Mouse (Mus musculus) hindbrain, embryonic 10.5 days (tissue): ENCODE data around the gene Lrp2bp. TPM values are rescaled to one million over a fixed set of nuclear protein-coding genes. Genes with fewer than 3 reads are reported as not detected.

ENCODE experiments used
- DNase-seq: peaks from one replicate; pipeline ENCODE4 v3.0.0-alpha.2; 2017; ENCODE audit warnings: low spot score
- H3K27ac ChIP-seq: fragments of 300-500 bp; sonication (generic); 2 replicates; pipeline ENCODE4 v1.5.1; 2016; ENCODE audit warnings: mild to moderate bottlenecking, moderate library complexity
- H3K27me3 ChIP-seq: fragments of 300-500 bp; sonication (generic); 2 replicates; pipeline ENCODE4 v1.6.1; 2016; ENCODE audit warnings: mild to moderate bottlenecking; ENCODE audit not compliant: poor library complexity, insufficient read depth, severe bottlenecking
- H3K36me3 ChIP-seq: fragments of 300-500 bp; sonication (generic); 2 replicates; pipeline ENCODE4 v1.6.1; 2016; ENCODE audit warnings: mild to moderate bottlenecking, moderate library complexity
- H3K4me1 ChIP-seq: fragments of 300-500 bp; sonication (generic); replicated peaks from 2 replicates; pipeline ENCODE4 v1.6.1; 2016; ENCODE audit warnings: mild to moderate bottlenecking
- H3K4me3 ChIP-seq: fragments of 300-500 bp; sonication (generic); 2 replicates; pipeline ENCODE4 v1.5.1; 2016; ENCODE audit warnings: mild to moderate bottlenecking, moderate library complexity
- H3K9me3 ChIP-seq: fragments of 300-500 bp; sonication (generic); 2 replicates; pipeline ENCODE4 v1.6.1; 2016; ENCODE audit warnings: mild to moderate bottlenecking, moderate library complexity
- WGBS: fragments of 180-500 bp; shearing (Covaris S2); methylation state at CpG from one replicate; pipeline ENCODE4 v1.1.7; 2016; 5-methylcytosine and 5-hydroxymethylcytosine counted together
- polyA plus RNA-seq: library from polyadenylated mRNA; unstranded; fragments of >200 nt; fragmentation: Nextera tagmentation; extraction: Ambion mirVana; gene quantifications from 2 replicates; pipeline ENCODE4 v1.2.1, GENCODE M21; 2016

Lrp2bp gene
- polyA plus RNA-seq = 0.10 and 0.26 TPM in 2 replicates

DNA sequence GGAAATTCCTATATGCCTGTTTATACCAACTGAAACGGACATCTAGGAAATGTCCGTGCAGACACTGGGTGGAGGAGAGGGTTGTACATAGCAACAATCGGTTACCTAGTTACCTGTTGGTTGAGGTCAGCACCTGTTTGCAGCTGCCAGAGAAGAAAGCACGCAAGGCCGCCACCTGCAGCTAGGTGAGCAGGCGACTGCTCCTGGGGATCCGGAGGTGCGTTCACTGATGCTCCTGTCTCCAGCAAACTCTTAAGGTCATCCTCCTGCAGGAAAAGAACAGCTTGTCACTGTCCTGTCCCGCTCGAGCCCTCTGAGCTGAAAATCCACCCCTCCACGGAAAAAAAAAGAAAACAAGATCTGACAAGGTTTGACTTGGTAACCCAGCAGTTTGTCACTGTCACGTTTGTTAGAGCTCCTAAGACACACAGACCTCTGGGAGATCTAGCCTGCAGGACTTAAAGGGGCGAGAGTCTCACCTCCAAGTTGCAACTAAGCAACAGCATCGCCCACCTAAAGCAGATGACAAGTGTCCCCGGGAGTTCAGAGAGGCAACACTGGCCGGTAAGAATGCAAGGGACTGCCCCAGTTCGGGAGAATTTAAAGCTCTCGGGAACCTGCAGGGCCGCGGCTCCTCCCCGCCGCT, at the start of gene Lrp2bp:
Gene Lrp2bp, plus strand, starts transcription at position 166 of the 646 bp plus-strand sequence.
- no peaks in the 10 kb centered on the region for H3K27me3 ChIP-seq
- no peaks in the 10 kb centered on the region for H3K9me3 ChIP-seq
- peak within 1 kb of the TSS; percentile 63 for H3K4me3 ChIP-seq
- peak; percentile 27 for DNase-seq
- peaks cover 25% of the 10 kb centered on the region for H3K4me1 ChIP-seq
- H3K27ac ChIP-seq = peak within 1 kb of the TSS; percentile 99
- H3K36me3 ChIP-seq = peaks cover 26% of the 10 kb centered on the region
- WGBS = 3% methylated on average over 22 of the region's 22 CpGs

GRCm38 (mm10) chr8:45950622-45951021, 48.5 kb upstream of the Lrp2bp start:
- H3K4me3 ChIP-seq = no peak overlapping the region
- DNase-seq = no peak
- WGBS = 57% methylated on average over 2 of the region's 2 CpGs
- no peaks in the 10 kb centered on the region for H3K36me3 ChIP-seq
- H3K27ac ChIP-seq = no peak overlapping the region
- H3K4me1 ChIP-seq = no peaks in the 10 kb centered on the region
- H3K27me3 ChIP-seq = no peaks in the 10 kb centered on the region
- no peaks in the 10 kb centered on the region for H3K9me3 ChIP-seq

DNA sequence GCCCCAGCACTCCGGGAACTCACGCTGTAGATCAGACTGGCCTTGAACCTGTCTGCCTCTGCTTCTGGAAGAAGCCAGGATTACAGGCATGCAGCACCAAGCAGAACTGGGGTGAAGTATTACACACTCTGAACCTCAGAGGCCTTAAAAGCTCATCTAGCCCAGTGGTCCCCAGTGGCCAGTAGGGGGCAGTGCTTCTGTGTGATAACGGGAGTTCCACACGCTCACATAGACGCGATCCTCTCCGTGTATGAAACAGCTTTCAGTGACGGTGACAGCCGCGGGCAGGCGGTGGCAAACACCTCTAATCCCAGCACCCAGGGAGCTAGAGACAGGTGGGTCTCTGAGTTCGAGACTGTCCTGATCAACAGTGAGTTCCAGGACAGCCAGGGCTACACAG, 28.2 kb upstream of the Lrp2bp start:
- DNase-seq = no peak
- Histone ChIP-seq H3K36me3 (peaks cover 6% of the 10 kb centered on the region), H3K27ac (no peak overlapping the region), H3K4me1 (peaks cover 12% of the 10 kb centered on the region), H3K9me3 (peaks cover 5% of the 10 kb centered on the region), H3K27me3 (no peaks in the 10 kb centered on the region), H3K4me3 (no peak overlapping the region)
- WGBS = 94% methylated on average over 12 of the region's 12 CpGs

DNA sequence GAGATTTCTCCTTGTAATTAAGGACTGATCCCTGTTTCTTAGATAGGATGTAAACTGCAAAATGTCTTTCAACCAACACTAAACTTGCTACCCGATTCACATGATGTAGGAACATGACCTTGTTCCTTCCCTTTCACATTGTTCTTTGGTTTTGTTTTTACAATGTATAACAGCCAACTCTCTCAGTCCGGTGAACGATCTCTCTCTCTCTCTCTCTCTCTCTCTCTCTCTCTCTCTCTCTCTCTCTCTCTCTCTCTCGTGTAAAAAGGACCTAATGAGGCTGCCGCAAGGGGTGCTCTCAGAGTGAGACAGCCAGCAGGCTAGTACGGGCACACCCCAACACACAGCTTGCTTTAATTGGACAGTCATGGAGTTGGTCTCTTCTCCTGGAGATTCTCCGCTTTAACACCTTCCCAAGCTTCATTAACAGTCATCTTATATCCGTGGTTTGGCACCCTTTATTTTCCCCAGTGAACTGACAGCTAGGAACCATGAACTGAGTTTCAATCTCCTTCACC, 25.1 kb upstream of the Lrp2bp start:
- H3K4me3 ChIP-seq = no peak overlapping the region
- H3K4me1 ChIP-seq = peaks cover 15% of the 10 kb centered on the region
- peaks cover 12% of the 10 kb centered on the region for H3K9me3 ChIP-seq
- H3K27me3 ChIP-seq = no peaks in the 10 kb centered on the region
- 82% methylated on average over 8 of the region's 8 CpGs for WGBS
- DNase-seq = no peak
- peaks cover 15% of the 10 kb centered on the region for H3K36me3 ChIP-seq
- H3K27ac ChIP-seq = no peak overlapping the region

DNA sequence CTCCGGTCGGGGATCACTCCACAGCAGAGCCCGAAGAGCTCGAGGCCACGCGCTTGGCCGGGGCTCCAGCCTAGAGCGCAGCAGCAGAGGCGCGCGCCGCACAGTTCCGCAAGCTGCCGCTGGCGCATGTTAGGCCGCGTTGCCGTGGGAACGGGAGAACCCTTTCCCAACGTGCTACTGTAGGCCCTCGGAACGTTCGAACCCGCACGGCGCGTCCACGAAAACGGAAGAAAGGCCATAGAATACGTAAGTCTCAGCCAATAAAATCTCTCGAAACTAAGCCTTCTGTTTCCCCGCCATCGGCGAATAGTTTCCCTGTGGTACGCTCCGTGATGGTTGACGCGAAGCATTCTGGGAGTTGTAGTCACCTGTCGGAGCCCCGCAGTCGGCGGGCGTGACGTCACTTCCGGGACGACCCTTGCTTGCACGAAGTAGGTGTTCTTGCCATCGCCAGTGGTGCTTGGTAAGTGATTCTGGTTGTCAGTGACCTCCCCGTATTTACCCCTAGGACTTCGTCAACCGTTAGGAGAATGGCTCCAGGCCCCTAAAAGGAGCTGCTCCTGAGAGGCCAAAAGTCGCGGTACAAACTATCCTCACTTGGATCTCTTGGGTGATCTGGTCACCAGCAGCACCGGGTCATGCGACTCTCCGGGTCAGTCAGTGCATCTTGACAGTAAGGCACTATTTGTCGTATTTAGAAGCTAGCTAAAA, 23.8 kb upstream of the Lrp2bp start, which contains the start of the genes 1700029J07Rik and Ufsp2:
Gene 1700029J07Rik, minus strand, starts transcription at position 127 of the 711 bp plus-strand sequence.
Gene Ufsp2, plus strand, starts transcription at position 403 of the 711 bp plus-strand sequence.
- Histone ChIP-seq H3K36me3 (peaks cover 24% of the 10 kb centered on the region), H3K27ac (peak within 1 kb of the TSS; percentile 85), H3K4me1 (peaks cover 15% of the 10 kb centered on the region), H3K9me3 (peaks cover 12% of the 10 kb centered on the region), H3K4me3 (peak within 1 kb of the TSS; percentile 73), H3K27me3 (no peaks in the 10 kb centered on the region)
- under 1% methylated on average over 57 of the region's 57 CpGs for WGBS
- DNase-seq = peak; percentile 97

DNA sequence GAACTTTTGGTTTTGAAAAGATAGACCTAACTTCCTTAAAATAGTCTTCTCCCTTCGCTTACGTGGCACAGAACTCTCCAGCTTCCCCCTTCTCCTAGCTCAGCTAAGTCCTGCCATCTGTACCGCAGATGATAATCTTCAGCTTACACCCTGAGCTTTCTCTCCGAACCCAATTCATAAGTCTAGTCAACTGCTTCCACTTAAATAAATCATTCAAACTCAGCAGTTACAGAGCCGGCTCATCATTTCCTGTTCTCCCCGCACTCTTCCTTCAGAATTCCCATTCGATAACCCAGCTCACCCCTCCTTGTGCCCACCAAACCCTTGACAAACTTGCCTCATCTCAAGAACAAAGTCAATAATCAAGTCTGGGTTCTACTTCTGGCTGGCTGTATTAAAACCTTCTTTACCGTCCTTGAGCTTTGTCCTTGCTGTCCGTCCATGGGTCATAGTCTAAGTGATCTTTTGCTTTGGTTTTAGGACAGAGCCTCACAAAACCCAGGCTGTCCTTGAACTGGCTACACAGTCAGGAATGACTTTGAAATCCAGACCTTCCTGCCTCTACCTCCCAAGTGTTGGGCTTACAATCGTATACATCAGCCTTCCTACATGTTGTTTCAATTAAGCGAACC, 23.1 kb upstream of the Lrp2bp start:
- Histone ChIP-seq H3K4me1 (peaks cover 15% of the 10 kb centered on the region), H3K27me3 (no peaks in the 10 kb centered on the region), H3K9me3 (peaks cover 9% of the 10 kb centered on the region), H3K4me3 (peak overlapping the region; percentile 73), H3K36me3 (peaks cover 25% of the 10 kb centered on the region), H3K27ac (peak overlapping the region; percentile 85)
- no peak for DNase-seq
- WGBS = 75% methylated on average over 11 of the region's 11 CpGs

DNA sequence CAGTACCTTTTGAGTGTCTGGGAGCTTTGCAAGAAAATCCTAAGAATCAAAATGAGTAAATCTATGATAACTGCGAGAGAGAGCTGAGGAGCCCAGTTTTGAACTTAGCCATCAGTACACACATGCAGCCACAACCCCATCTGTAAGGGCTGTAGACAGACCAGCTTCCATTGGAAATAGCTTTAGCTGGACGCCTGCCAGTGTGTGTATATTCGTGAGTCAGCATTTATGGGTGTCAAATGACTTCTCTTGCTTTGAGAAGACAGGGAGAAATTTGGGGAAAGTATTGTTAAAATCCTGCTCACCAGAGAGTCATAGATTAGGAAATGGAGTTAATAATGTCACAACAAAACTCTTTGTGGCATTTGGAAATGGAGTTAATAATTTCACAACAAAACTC, 12.4 kb upstream of the Lrp2bp start:
- no peak overlapping the region for H3K4me3 ChIP-seq
- no peaks in the 10 kb centered on the region for H3K9me3 ChIP-seq
- H3K4me1 ChIP-seq = no peaks in the 10 kb centered on the region
- no peak overlapping the region for H3K27ac ChIP-seq
- peaks cover 65% of the 10 kb centered on the region for H3K36me3 ChIP-seq
- H3K27me3 ChIP-seq = no peaks in the 10 kb centered on the region
- WGBS = 91% methylated on average over 3 of the region's 3 CpGs
- DNase-seq = no peak

DNA sequence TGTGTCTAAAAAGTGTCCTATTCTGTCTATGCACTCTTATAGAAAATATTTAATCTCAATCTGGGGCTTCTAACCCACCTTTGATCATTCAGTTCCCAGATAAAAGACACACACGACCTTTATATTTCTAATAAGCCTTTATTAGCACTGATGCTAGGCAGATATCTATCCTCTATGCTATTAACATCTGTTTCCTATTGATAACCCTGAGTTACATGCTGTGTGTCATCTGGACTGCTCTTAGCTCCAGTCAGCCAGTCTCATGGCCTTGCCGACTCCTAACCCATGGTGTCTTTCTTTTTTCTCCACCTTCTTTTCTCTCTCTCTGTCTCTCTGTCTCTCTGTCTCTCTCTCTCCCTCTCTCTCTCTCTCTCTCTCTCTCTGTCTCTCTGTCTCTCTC, 10.9 kb upstream of the Lrp2bp start:
- H3K36me3 ChIP-seq = peaks cover 51% of the 10 kb centered on the region
- 63% methylated on average over 2 of the region's 2 CpGs for WGBS
- H3K4me1 ChIP-seq = no peaks in the 10 kb centered on the region
- H3K9me3 ChIP-seq = no peaks in the 10 kb centered on the region
- H3K4me3 ChIP-seq = no peak overlapping the region
- no peak overlapping the region for H3K27ac ChIP-seq
- DNase-seq = no peak
- no peaks in the 10 kb centered on the region for H3K27me3 ChIP-seq

DNA sequence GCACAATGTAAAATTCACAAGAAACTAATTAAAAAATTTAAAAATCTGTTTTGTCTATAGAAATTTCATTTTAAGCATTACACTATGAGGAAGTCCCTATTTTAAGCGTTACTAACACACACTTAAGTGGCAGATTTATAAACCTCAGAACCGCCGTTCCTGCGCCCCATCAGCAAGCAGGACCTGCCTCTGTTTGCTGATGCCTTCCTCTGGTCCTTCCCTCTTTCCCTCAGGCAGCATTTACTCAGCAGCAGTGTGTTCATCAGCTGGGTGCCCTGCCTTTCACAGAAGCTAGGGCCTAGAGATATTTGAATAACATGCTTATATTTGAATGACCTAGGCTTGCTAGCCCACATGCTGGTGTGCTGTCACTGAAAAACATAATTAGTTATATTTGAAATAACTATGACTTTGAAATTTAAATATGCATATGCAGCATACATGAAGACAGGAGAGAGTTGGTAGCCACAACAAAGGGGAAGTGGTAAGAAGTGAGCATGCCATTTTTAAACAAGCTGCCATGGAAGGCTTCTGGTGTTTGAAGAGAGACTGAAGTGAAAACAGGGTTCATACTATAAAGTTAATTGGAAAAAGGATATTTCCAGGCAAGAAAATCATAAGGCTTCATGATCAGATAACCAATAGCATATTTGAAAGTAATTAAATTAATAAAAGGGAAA, 8.3 kb upstream of the Lrp2bp start:
- Histone ChIP-seq H3K4me3 (no peak overlapping the region), H3K36me3 (peaks cover 44% of the 10 kb centered on the region), H3K4me1 (no peaks in the 10 kb centered on the region), H3K27me3 (no peaks in the 10 kb centered on the region), H3K27ac (no peak overlapping the region), H3K9me3 (no peaks in the 10 kb centered on the region)
- 95% methylated on average over 4 of the region's 4 CpGs for WGBS
- no peak for DNase-seq

DNA sequence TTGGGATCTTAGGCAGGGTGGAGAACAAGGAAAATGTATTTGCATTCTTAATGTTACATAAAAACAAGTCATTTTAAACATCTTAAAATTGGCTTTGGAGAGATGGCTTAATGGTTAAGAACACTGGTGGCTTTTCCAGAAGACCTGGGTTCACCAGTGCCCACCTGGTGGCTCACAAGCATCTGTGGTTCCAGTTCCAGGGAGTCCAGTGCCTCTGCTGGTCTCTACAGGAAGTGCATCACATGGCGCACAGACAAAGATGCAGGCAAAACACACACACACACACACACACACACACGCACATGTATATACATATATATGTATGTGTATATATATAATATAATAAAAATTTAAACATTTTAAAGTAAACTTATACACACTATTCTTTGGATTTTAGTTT, 5.0 kb upstream of the Lrp2bp start:
- Histone ChIP-seq H3K27ac (no peak overlapping the region), H3K9me3 (no peaks in the 10 kb centered on the region), H3K36me3 (peaks cover 44% of the 10 kb centered on the region), H3K27me3 (no peaks in the 10 kb centered on the region), H3K4me3 (no peak overlapping the region), H3K4me1 (peaks cover 10% of the 10 kb centered on the region)
- DNase-seq = no peak
- 95% methylated on average over 2 of the region's 2 CpGs for WGBS

GRCm38 (mm10) chr8:45995576-45995975, 3.5 kb upstream of the Lrp2bp start:
- Histone ChIP-seq H3K27me3 (no peaks in the 10 kb centered on the region), H3K27ac (no peak overlapping the region), H3K36me3 (peaks cover 40% of the 10 kb centered on the region), H3K4me1 (peaks cover 23% of the 10 kb centered on the region), H3K4me3 (no peak overlapping the region), H3K9me3 (no peaks in the 10 kb centered on the region)
- DNase-seq = no peak
- WGBS = 93% methylated on average over 3 of the region's 3 CpGs

GRCm38 (mm10) chr8:45998228-45998627, 875 bp upstream of the Lrp2bp start:
- no peaks in the 10 kb centered on the region for H3K9me3 ChIP-seq
- DNase-seq = no peak
- no peaks in the 10 kb centered on the region for H3K27me3 ChIP-seq
- WGBS = 91% methylated on average over 2 of the region's 2 CpGs
- H3K36me3 ChIP-seq = peaks cover 33% of the 10 kb centered on the region
- H3K4me3 ChIP-seq = no peak overlapping the region
- no peak overlapping the region for H3K27ac ChIP-seq
- H3K4me1 ChIP-seq = peaks cover 25% of the 10 kb centered on the region
